Mouse (Mus musculus): Measurements from ENCODE around the gene Rprd2. TPM values are rescaled to one million over a fixed set of nuclear protein-coding genes. Genes with fewer than 3 reads are reported as not detected.

Rprd2 gene
- polyA plus RNA-seq (2012; fragmentation: generic; extraction: Trizol): 8.5 TPM

DNA sequence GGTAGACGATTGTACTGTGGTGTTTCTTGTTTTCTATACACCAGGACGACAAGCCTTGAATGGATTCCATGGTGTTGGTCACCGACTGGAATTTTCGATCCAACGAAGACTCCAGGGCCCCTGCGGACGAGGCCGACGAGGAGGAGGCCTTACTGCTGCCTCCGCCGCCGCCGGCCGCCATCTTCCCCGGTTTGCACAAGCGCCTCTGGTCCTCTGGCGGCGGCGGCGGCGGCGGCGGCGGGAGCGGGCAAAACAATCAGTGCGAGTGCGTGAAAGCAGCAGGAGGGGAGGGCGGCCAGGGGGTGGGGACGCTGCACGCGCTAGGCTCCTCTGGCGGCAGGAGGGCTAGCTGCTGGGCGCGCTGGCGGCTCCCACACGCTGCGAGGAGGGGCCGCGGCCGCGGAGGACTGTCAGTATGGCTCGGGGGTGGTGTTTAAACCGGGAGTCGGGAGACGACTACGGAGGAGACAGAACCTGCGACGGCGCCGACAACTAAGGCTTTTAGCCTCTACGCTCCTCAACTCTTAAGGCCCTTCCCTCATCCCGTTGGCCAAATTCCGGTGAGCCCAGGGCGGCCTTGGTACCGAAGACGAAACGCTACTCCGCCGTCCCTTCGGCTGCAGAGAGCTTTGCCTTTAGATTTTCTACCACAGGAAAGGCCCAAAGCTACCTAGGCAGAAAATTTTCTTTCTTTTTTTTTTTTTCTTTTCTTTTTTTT is at the start of gene Rprd2:
TSS of gene Rprd2 (minus strand) at position 293 of the 718 bp plus-strand sequence.
- H3K4me3 ChIP-seq: peak within 1 kb of the TSS; percentile 99
- no peaks in the 10 kb centered on the region for H3K27me3 ChIP-seq (ENCODE audit: control insufficient read depth, insufficient read depth, insufficient read length)
- peaks cover 48% of the 10 kb centered on the region for H3K79me2 ChIP-seq (ENCODE audit: control insufficient read depth, insufficient read depth)
- H3ac ChIP-seq (ENCODE audit: control insufficient read depth, insufficient read length): peak within 1 kb of the TSS; percentile 82
- H3K4me2 ChIP-seq (ENCODE audit: low read depth): peak within 1 kb of the TSS; percentile 90
- H3K36me3 ChIP-seq (ENCODE audit: control insufficient read depth, insufficient read depth): no peaks in the 10 kb centered on the region
- peak; percentile 26 for TF ChIP-seq REST (IDR thresholded peaks at IDR 0.05; ENCODE audit: insufficient read depth, insufficient read length)
- peak; percentile 96 for TF ChIP-seq POLR2AphosphoS2 (IDR thresholded peaks at IDR 0.05; ENCODE audit: insufficient read length, low read depth)
- TF ChIP-seq POLR2A (IDR thresholded peaks at IDR 0.05; ENCODE audit: insufficient read length, low read depth): peak; percentile 95
- no peak for TF ChIP-seq USF1 (IDR thresholded peaks at IDR 0.05; ENCODE audit: low read depth)
- no peak for TF ChIP-seq MYOG (IDR thresholded peaks at IDR 0.05; ENCODE audit: control insufficient read depth in 1 of 3, insufficient read depth in 1 of 3, insufficient read length in 2 of 3, low read depth in 2 of 3)
- TF ChIP-seq MYOD1 (IDR thresholded peaks at IDR 0.05; ENCODE audit: control insufficient read depth in 1 of 3, insufficient read length in 2 of 3, low read depth in 2 of 3): peak in 1 of 3 experiments; percentile 44
- TF ChIP-seq E2F4 (IDR thresholded peaks at IDR 0.05; ENCODE audit: insufficient read depth): no peak
- TF ChIP-seq TCF12 (IDR thresholded peaks at IDR 0.05; ENCODE audit: insufficient read depth, poor library complexity, severe bottlenecking): no peak

DNA sequence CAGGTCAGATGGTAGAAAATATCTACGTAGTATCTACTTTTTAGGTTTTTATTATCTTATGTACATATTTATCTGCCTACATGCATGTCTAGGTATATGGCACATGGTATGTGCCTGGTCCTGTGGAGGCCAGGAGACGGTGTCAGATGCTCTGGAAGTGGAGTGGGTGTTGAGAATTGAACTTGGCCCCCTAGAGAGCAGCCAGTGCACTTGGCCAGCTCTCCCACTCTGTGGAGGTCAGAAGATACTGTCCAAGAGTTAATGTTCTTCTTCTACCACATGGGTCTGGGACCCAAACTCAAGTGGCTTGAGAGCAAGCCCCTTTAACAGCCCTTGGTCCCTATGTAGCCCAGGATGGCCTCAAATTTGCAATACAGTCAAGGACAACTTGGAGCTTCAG is 48.7 kb upstream of the Rprd2 start:
- Histone ChIP-seq H3ac (ENCODE audit: control insufficient read depth, insufficient read length) (no peak overlapping the region), H3K79me2 (ENCODE audit: control insufficient read depth, insufficient read depth) (peaks cover 16% of the 10 kb centered on the region), H3K4me2 (ENCODE audit: low read depth) (no peak overlapping the region), H3K4me3 (no peak overlapping the region), H3K36me3 (ENCODE audit: control insufficient read depth, insufficient read depth) (no peaks in the 10 kb centered on the region), H3K27me3 (ENCODE audit: control insufficient read depth, insufficient read depth, insufficient read length) (no peaks in the 10 kb centered on the region)
- TF ChIP-seq REST (IDR thresholded peaks at IDR 0.05; ENCODE audit: insufficient read depth, insufficient read length) (no peak), MYOG (IDR thresholded peaks at IDR 0.05; ENCODE audit: control insufficient read depth in 1 of 3, insufficient read depth in 1 of 3, insufficient read length in 2 of 3, low read depth in 2 of 3) (no peak), TCF3 (IDR thresholded peaks at IDR 0.05; ENCODE audit: insufficient read length, low read depth) (no peak), SRF (IDR thresholded peaks at IDR 0.05; ENCODE audit: control insufficient read depth, insufficient read length, low read depth) (no peak), POLR2A (IDR thresholded peaks at IDR 0.05; ENCODE audit: insufficient read length, low read depth) (no peak), POLR2AphosphoS2 (IDR thresholded peaks at IDR 0.05; ENCODE audit: insufficient read length, low read depth) (no peak), CEBPB (IDR thresholded peaks at IDR 0.05; ENCODE audit: insufficient read depth, poor library complexity, severe bottlenecking) (no peak), E2F4 (IDR thresholded peaks at IDR 0.05; ENCODE audit: insufficient read depth) (no peak), TCF12 (IDR thresholded peaks at IDR 0.05; ENCODE audit: insufficient read depth, poor library complexity, severe bottlenecking) (no peak), USF1 (IDR thresholded peaks at IDR 0.05; ENCODE audit: low read depth) (no peak), MYOD1 (IDR thresholded peaks at IDR 0.05; ENCODE audit: control insufficient read depth in 1 of 3, insufficient read length in 2 of 3, low read depth in 2 of 3) (no peak), MAX (IDR thresholded peaks at IDR 0.05; ENCODE audit: low read depth) (no peak)

DNA sequence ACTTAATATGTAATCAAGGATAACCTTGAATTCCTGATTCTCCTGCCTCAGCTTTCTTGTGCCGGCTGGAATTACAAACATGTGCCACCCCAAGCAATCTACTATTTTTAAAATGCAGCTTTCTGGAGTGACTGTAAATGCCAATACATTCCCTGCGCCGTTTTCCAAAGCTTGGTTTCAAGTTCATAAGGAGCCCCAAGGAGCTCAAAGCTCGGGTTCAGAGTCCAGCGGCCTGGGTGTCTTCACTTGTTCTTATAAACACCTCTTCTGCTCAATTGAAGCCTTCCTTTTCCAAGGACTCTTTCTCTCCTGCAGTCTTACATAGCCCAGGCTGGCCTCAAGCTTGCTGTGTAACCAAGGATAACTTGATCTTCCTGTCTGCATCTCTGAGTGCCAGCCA is 47.4 kb upstream of the Rprd2 start:
- Histone ChIP-seq H3K4me2 (ENCODE audit: low read depth) (no peak overlapping the region), H3K4me3 (no peak overlapping the region), H3K36me3 (ENCODE audit: control insufficient read depth, insufficient read depth) (no peaks in the 10 kb centered on the region), H3K79me2 (ENCODE audit: control insufficient read depth, insufficient read depth) (peaks cover 10% of the 10 kb centered on the region), H3ac (ENCODE audit: control insufficient read depth, insufficient read length) (no peak overlapping the region), H3K27me3 (ENCODE audit: control insufficient read depth, insufficient read depth, insufficient read length) (no peaks in the 10 kb centered on the region)
- TF ChIP-seq CEBPB (IDR thresholded peaks at IDR 0.05; ENCODE audit: insufficient read depth, poor library complexity, severe bottlenecking) (no peak), POLR2A (IDR thresholded peaks at IDR 0.05; ENCODE audit: insufficient read length, low read depth) (no peak), SRF (IDR thresholded peaks at IDR 0.05; ENCODE audit: control insufficient read depth, insufficient read length, low read depth) (no peak), MYOG (IDR thresholded peaks at IDR 0.05; ENCODE audit: control insufficient read depth in 1 of 3, insufficient read depth in 1 of 3, insufficient read length in 2 of 3, low read depth in 2 of 3) (no peak), MAX (IDR thresholded peaks at IDR 0.05; ENCODE audit: low read depth) (no peak), REST (IDR thresholded peaks at IDR 0.05; ENCODE audit: insufficient read depth, insufficient read length) (no peak), USF1 (IDR thresholded peaks at IDR 0.05; ENCODE audit: low read depth) (no peak), TCF3 (IDR thresholded peaks at IDR 0.05; ENCODE audit: insufficient read length, low read depth) (no peak), POLR2AphosphoS2 (IDR thresholded peaks at IDR 0.05; ENCODE audit: insufficient read length, low read depth) (no peak), MYOD1 (IDR thresholded peaks at IDR 0.05; ENCODE audit: control insufficient read depth in 1 of 3, insufficient read length in 2 of 3, low read depth in 2 of 3) (no peak), E2F4 (IDR thresholded peaks at IDR 0.05; ENCODE audit: insufficient read depth) (no peak), TCF12 (IDR thresholded peaks at IDR 0.05; ENCODE audit: insufficient read depth, poor library complexity, severe bottlenecking) (no peak)

- H3K4me2 ChIP-seq (ENCODE audit: low read depth): no peak overlapping the region
- H3ac ChIP-seq (ENCODE audit: control insufficient read depth, insufficient read length): no peak overlapping the region
- peaks cover 5% of the 10 kb centered on the region for H3K79me2 ChIP-seq (ENCODE audit: control insufficient read depth, insufficient read depth)
- H3K27me3 ChIP-seq (ENCODE audit: control insufficient read depth, insufficient read depth, insufficient read length): no peaks in the 10 kb centered on the region
- no peak overlapping the region for H3K4me3 ChIP-seq
- no peaks in the 10 kb centered on the region for H3K36me3 ChIP-seq (ENCODE audit: control insufficient read depth, insufficient read depth)
- TF ChIP-seq E2F4 (IDR thresholded peaks at IDR 0.05; ENCODE audit: insufficient read depth) (no peak), CEBPB (IDR thresholded peaks at IDR 0.05; ENCODE audit: insufficient read depth, poor library complexity, severe bottlenecking) (no peak), POLR2AphosphoS2 (IDR thresholded peaks at IDR 0.05; ENCODE audit: insufficient read length, low read depth) (no peak), MYOD1 (IDR thresholded peaks at IDR 0.05; ENCODE audit: control insufficient read depth in 1 of 3, insufficient read length in 2 of 3, low read depth in 2 of 3) (no peak), MAX (IDR thresholded peaks at IDR 0.05; ENCODE audit: low read depth) (no peak), REST (IDR thresholded peaks at IDR 0.05; ENCODE audit: insufficient read depth, insufficient read length) (no peak), USF1 (IDR thresholded peaks at IDR 0.05; ENCODE audit: low read depth) (no peak), POLR2A (IDR thresholded peaks at IDR 0.05; ENCODE audit: insufficient read length, low read depth) (no peak), TCF12 (IDR thresholded peaks at IDR 0.05; ENCODE audit: insufficient read depth, poor library complexity, severe bottlenecking) (no peak)
Measured at GRCm38 (mm10) chr3:95865571-95865970, 46.9 kb upstream of the Rprd2 start.
